Mouse (Mus musculus): ENCODE measurements around the gene Olfr214. TPM values are rescaled to one million over a fixed set of nuclear protein-coding genes. Genes with fewer than 3 reads are reported as not detected.
"Not testable (repeated sequence)": the region's sequence is repeated elsewhere in the genome, so short reads cannot be mapped to it uniquely, and the experiment has no call there.

Gene Olfr214
- polyA plus RNA-seq, 1 experiment from 2014 or later, result not detected

DNA sequence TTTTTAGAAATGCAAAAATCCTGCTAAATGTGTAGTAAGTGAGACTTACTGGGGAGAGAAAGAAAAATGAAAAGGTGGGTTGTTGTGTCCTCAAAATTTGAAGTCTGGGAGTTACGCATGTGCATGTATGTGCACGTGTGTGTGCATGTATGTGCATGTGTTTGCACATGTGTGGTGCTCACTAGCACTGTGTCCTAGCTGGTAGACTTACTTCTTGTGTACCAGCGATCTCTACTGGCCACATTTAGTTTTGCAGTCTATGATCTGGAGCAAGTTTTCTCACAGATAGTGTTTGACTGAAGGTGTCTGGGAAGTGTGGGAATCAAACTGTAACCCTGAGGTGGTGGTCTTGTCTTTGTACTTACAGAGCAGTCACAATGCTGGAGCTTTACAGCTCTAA is 15.8 kb downstream of the Olfr214 start:
- Histone ChIP-seq H3K9ac (no peak overlapping the region), H3K27me3 (ENCODE audit: insufficient read depth, low read length) (no peaks in the 10 kb centered on the region), H3K4me3 (ENCODE audit: low read depth, low read length) (no peak overlapping the region), H3K4me2 (no peak overlapping the region), H3K9me3 (ENCODE audit: low read depth, low read length) (no peaks in the 10 kb centered on the region), H3K36me3 (ENCODE audit: insufficient read depth) (no peaks in the 10 kb centered on the region), H3K27ac (ENCODE audit: low read depth) (no peak overlapping the region), H3K4me1 (ENCODE audit: insufficient read depth) (no peaks in the 10 kb centered on the region)
- 30% methylated on average over 3 of the region's 3 CpGs for WGBS
- no peak; the same call in 1 of the 2 replicates for ATAC-seq (ENCODE audit: insufficient read depth)
- peak; percentile 67 for TF ChIP-seq CTCF (IDR thresholded peaks at IDR 0.05; ENCODE audit: low read depth)
- peak; percentile 68 for DNase-seq

DNA sequence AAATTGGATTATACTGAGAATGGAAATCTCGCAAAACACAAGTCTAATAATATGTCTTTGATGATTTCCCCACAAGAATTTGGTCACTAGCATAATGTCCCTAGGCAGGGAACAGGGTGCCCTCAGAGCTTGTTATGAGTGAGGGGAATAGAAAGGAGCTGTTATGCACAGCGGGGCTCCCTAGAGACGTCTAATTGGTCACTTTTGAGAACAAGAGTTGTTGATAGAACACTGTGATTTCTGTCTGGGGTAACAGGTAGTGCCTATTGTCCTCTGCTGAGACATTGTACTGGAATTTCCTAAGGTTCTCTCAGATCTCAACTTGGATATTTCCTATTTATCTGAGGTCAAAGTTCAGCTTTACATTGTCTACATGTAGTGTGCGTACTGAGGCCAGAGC is 30.1 kb downstream of the Olfr214 start, which contains the start of gene Olfr215:
TSS of gene Olfr215 (minus strand) at position 101 of the 400 bp plus-strand sequence.
- H3K9me3 ChIP-seq (ENCODE audit: low read depth, low read length), result no peaks in the 10 kb centered on the region
- H3K27me3 ChIP-seq (ENCODE audit: insufficient read depth, low read length), result no peaks in the 10 kb centered on the region
- TF ChIP-seq CTCF (IDR thresholded peaks at IDR 0.05; ENCODE audit: low read depth), result no peak
- no peak for ATAC-seq (ENCODE audit: insufficient read depth)
- no peak for DNase-seq
- no peak within 1 kb of the TSS for H3K9ac ChIP-seq
- H3K4me3 ChIP-seq (ENCODE audit: low read depth, low read length), result no peak within 1 kb of the TSS
- no peak within 1 kb of the TSS for H3K27ac ChIP-seq (ENCODE audit: low read depth)
- WGBS, result 72% methylated on average over 4 of the region's 4 CpGs
- H3K4me1 ChIP-seq (ENCODE audit: insufficient read depth), result no peaks in the 10 kb centered on the region
- no peaks in the 10 kb centered on the region for H3K36me3 ChIP-seq (ENCODE audit: insufficient read depth)
- H3K4me2 ChIP-seq, result no peak within 1 kb of the TSS

DNA sequence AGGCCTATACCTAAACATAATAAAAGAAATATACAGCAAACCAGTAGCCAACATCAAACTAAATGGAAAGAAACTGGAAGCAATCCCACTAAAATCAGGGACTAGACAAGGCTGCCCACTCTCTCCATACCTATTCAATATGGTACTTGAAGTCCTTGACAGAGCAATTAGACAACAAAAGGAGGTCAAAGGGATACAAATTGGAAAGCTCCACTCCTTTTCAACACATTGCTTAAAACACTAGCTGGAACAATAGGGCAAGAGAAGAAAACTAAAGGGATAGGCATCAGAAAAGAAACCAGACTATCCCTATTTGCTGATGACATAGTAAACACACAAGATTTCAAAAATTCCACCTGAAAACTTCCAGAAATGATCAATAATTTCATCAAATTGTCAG is 46.9 kb downstream of the Olfr214 start:
- not testable (repeated sequence) for H3K36me3 ChIP-seq (ENCODE audit: insufficient read depth); H3K9me3 ChIP-seq (ENCODE audit: low read depth, low read length); H3K4me1 ChIP-seq (ENCODE audit: insufficient read depth); H3K4me3 ChIP-seq (ENCODE audit: low read depth, low read length); H3K27ac ChIP-seq (ENCODE audit: low read depth); ATAC-seq (ENCODE audit: insufficient read depth); H3K9ac ChIP-seq; H3K27me3 ChIP-seq (ENCODE audit: insufficient read depth, low read length); DNase-seq; H3K4me2 ChIP-seq

DNA sequence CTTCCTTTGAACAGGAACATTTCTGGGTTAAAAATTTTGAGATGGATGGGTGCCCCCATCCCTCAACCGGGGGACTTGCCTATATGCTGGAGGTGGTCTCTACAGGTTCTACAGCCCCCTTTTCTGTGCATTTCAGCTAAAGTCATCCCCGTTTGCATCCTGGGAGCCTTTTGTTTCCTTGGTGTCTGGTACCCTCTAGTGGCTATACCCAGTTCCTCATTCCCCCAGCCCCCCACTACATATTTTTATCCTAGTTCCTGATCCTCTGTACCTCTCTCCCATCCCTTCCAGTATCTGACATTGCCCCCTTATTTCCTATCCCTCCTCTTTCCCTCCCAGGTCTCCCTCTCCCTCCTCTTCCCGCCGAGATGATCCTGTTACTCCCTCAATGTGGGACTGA is 53.2 kb downstream of the Olfr214 start:
- no peaks in the 10 kb centered on the region for H3K9me3 ChIP-seq (ENCODE audit: low read depth, low read length)
- TF ChIP-seq CTCF (IDR thresholded peaks at IDR 0.05; ENCODE audit: low read depth), result no peak
- H3K4me2 ChIP-seq, result no peak overlapping the region
- H3K36me3 ChIP-seq (ENCODE audit: insufficient read depth), result no peaks in the 10 kb centered on the region
- no peak overlapping the region for H3K4me3 ChIP-seq (ENCODE audit: low read depth, low read length)
- no peaks in the 10 kb centered on the region for H3K4me1 ChIP-seq (ENCODE audit: insufficient read depth)
- 36% methylated on average over 4 of the region's 4 CpGs for WGBS
- H3K27me3 ChIP-seq (ENCODE audit: insufficient read depth, low read length), result no peaks in the 10 kb centered on the region
- ATAC-seq (ENCODE audit: insufficient read depth), result no peak
- no peak for DNase-seq
- H3K27ac ChIP-seq (ENCODE audit: low read depth), result no peak overlapping the region
- no peak overlapping the region for H3K9ac ChIP-seq

Other genes with a start within 250 kb of the Olfr214 start
- 29.0 and 30.8 TPM in 2 replicates for gene March8, start 216.2 kb upstream of the Olfr214 start, polyA plus RNA-seq (2014; fragmentation: Nextera tagmentation; extraction: Ambion mirVana)
- 0.87 and 0.96 TPM in 2 replicates for gene Alox5, start 93.1 kb upstream of the Olfr214 start, polyA plus RNA-seq (2014; fragmentation: Nextera tagmentation; extraction: Ambion mirVana)
- gene Olfr211, start 65.1 kb upstream of the Olfr214 start, polyA plus RNA-seq (2014; fragmentation: Nextera tagmentation; extraction: Ambion mirVana), result not detected in 2 replicates
- gene Olfr212, start 47.7 kb upstream of the Olfr214 start, polyA plus RNA-seq (2014; fragmentation: Nextera tagmentation; extraction: Ambion mirVana), result not detected in 2 replicates
- not detected in 2 replicates for gene Olfr213, start 15.8 kb upstream of the Olfr214 start, polyA plus RNA-seq (2014; fragmentation: Nextera tagmentation; extraction: Ambion mirVana)
- 0.58 and 0.68 TPM in 2 replicates for gene Gm5580, start 3.1 kb upstream of the Olfr214 start, polyA plus RNA-seq (2014; fragmentation: Nextera tagmentation; extraction: Ambion mirVana)
- not detected in 2 replicates for gene Olfr215, start 30.0 kb downstream of the Olfr214 start, polyA plus RNA-seq (2014; fragmentation: Nextera tagmentation; extraction: Ambion mirVana)
- gene Zfp422, start 74.8 kb downstream of the Olfr214 start, polyA plus RNA-seq (2014; fragmentation: Nextera tagmentation; extraction: Ambion mirVana), result 181 and 186 TPM in 2 replicates
- gene Depp1, start 96.4 kb downstream of the Olfr214 start, polyA plus RNA-seq (2014; fragmentation: Nextera tagmentation; extraction: Ambion mirVana), result 23.5 and 24.0 TPM in 2 replicates
- 5.1 and 5.6 TPM in 2 replicates for gene Rassf4, start 119.7 kb downstream of the Olfr214 start, polyA plus RNA-seq (2014; fragmentation: Nextera tagmentation; extraction: Ambion mirVana)
- 0.05 and 0.07 TPM in 2 replicates for gene Tmem72, start 162.7 kb downstream of the Olfr214 start, polyA plus RNA-seq (2014; fragmentation: Nextera tagmentation; extraction: Ambion mirVana)

All from lung, embryonic 14.5 days (tissue).